Mouse (Mus musculus): ENCODE results near the gene Mrpl48.

Mrpl48 gene

GRCm38 (mm10) chr7:100608130-100608741, at the start of gene Mrpl48:
Gene Mrpl48, minus strand, starts transcription at chr7:100608301.
- POLR2A ChIA-PET: interaction anchor here (0.8 to 5.5 kb wide), 24 partner anchors 10 to 114 kb away, joined by 3 to 23 read pairs (median 4); partner anchors contain the start of genes Coa4 (in 2 of the 4) and Fam168a (in 1 of the 4)
- CTCF ChIA-PET: interaction anchor here in 1 of 4 experiments (0.6 kb wide), 1 partner anchor 316 kb away, joined by 3 read pairs; no protein-coding TSS in a partner anchor

- CTCF ChIA-PET: interaction anchor here in 1 of 4 experiments (2.3 kb wide), 1 partner anchor 28 kb away, joined by 7 read pairs; no protein-coding TSS in a partner anchor
- POLR2A ChIA-PET: interaction anchor here in 1 of 4 experiments (1.0 to 4.2 kb wide), 2 partner anchors 13 to 36 kb away, joined by 3 to 30 read pairs; no protein-coding TSS in a partner anchor
Observed at GRCm38 (mm10) chr7:100656739-100657138, 48.6 kb upstream of the Mrpl48 start.

- ChIA-PET CTCF (interaction anchor here in 2 of 4 experiments (1.1 to 2.3 kb wide), 5 partner anchors 9 to 133 kb away, joined by 3 to 7 read pairs (median 5); no protein-coding TSS in a partner anchor), POLR2A (interaction anchor here in 2 of 4 experiments (0.6 to 5.3 kb wide), 7 partner anchors 8 to 118 kb away, joined by 4 to 34 read pairs (median 6); partner anchors contain the start of gene Plekhb1 (in 2 of the 2))
Observed at GRCm38 (mm10) chr7:100654441-100654840, 46.3 kb upstream of the Mrpl48 start.

GRCm38 (mm10) chr7:100653480-100654266, 45.6 kb upstream of the Mrpl48 start:
- CTCF ChIA-PET: interaction anchor here in 3 of 4 experiments (1.1 to 1.7 kb wide), 5 partner anchors 9 to 32 kb away, joined by 3 to 7 read pairs (median 3); no protein-coding TSS in a partner anchor
- POLR2A ChIA-PET: interaction anchor here in 2 of 4 experiments (0.6 to 5.3 kb wide), 7 partner anchors 9 to 1248 kb away, joined by 4 to 34 read pairs (median 4); partner anchors contain the start of gene Plekhb1 (in 2 of the 2)

GRCm38 (mm10) chr7:100651011-100651410, 42.9 kb upstream of the Mrpl48 start:
- ChIA-PET POLR2A (interaction anchor here in 3 of 4 experiments (0.6 to 5.3 kb wide), 6 partner anchors 11 to 287 kb away, joined by 3 to 34 read pairs (median 4); partner anchors contain the start of gene Plekhb1 (in 2 of the 3)), CTCF (interaction anchor here in 3 of 4 experiments (1.0 to 1.3 kb wide), 5 partner anchors 12 to 130 kb away, joined by 3 to 5 read pairs (median 4); no protein-coding TSS in a partner anchor)

- CTCF ChIA-PET: interaction anchor here (0.6 to 1.3 kb wide), 8 partner anchors 12 to 130 kb away, joined by 3 to 18 read pairs (median 4); partner anchors contain the start of gene Plekhb1 (in 1 of the 4)
Observed at GRCm38 (mm10) chr7:100650421-100650820, 42.3 kb upstream of the Mrpl48 start.

GRCm38 (mm10) chr7:100649826-100650225, 41.7 kb upstream of the Mrpl48 start:
- POLR2A ChIA-PET: interaction anchor here in 2 of 4 experiments (0.8 to 5.3 kb wide), 5 partner anchors 13 to 278 kb away, joined by 3 to 34 read pairs (median 3); partner anchors contain the start of genes Plekhb1 (in 2 of the 2), C2cd3 (in 1 of the 2) and Ppme1 (in 1 of the 2)
- CTCF ChIA-PET: interaction anchor here (0.6 to 1.3 kb wide), 6 partner anchors 12 to 129 kb away, joined by 3 to 11 read pairs (median 3); partner anchors contain the start of gene Plekhb1 (in 1 of the 4)

More at GRCm38 (mm10) chr7:100650421-100650820, 42.3 kb upstream of the Mrpl48 start:
- POLR2A ChIA-PET: interaction anchor here in 3 of 4 experiments (0.6 to 5.3 kb wide), 6 partner anchors 12 to 287 kb away, joined by 3 to 34 read pairs (median 4); partner anchors contain the start of genes Plekhb1 (in 2 of the 3), C2cd3 (in 1 of the 3) and Ppme1 (in 1 of the 3)

- CTCF ChIA-PET: interaction anchor here in 1 of 4 experiments (0.7 kb wide), 1 partner anchor 13 kb away, joined by 4 read pairs; no protein-coding TSS in a partner anchor
- POLR2A ChIA-PET: interaction anchor here in 2 of 4 experiments (2.5 to 5.3 kb wide), 2 partner anchors 13 to 14 kb away, joined by 14 to 34 read pairs; partner anchors contain the start of gene Plekhb1 (in 2 of the 2)
Observed at GRCm38 (mm10) chr7:100649095-100649494, 41.0 kb upstream of the Mrpl48 start.

GRCm38 (mm10) chr7:100645147-100645546, 37.0 kb upstream of the Mrpl48 start:
- CTCF ChIA-PET: interaction anchor here in 3 of 4 experiments (0.6 to 3.1 kb wide), 10 partner anchors 18 to 124 kb away, joined by 3 to 22 read pairs (median 5); no protein-coding TSS in a partner anchor
- POLR2A ChIA-PET: interaction anchor here in 2 of 4 experiments (1.1 to 4.9 kb wide), 8 partner anchors 9 to 218 kb away, joined by 3 to 30 read pairs (median 4); partner anchors contain the start of genes Coa4 (in 1 of the 2), Plekhb1 (in 1 of the 2) and Relt (in 1 of the 2)

- POLR2A ChIA-PET: interaction anchor here in 2 of 4 experiments (0.9 to 4.9 kb wide), 5 partner anchors 8 to 221 kb away, joined by 4 to 30 read pairs (median 5); partner anchors contain the start of genes Plekhb1 (in 1 of the 2) and Relt (in 1 of the 2)
- CTCF ChIA-PET: no interaction called here
Observed at GRCm38 (mm10) chr7:100642413-100642812, 34.3 kb upstream of the Mrpl48 start.

GRCm38 (mm10) chr7:100637657-100638056, 29.6 kb upstream of the Mrpl48 start:
- ChIA-PET POLR2A (interaction anchor here (0.6 to 1.7 kb wide), 21 partner anchors 11 to 408 kb away, joined by 3 to 10 read pairs (median 4); partner anchors contain the start of genes Rab6a (in 2 of the 4), Dnajb13 (in 1 of the 4), Mrpl48 (in 1 of the 4) and Plekhb1 (in 1 of the 4)), CTCF (interaction anchor here (0.6 to 2.7 kb wide), 19 partner anchors 13 to 1076 kb away, joined by 3 to 18 read pairs (median 4); partner anchors contain the start of gene Plekhb1 (in 1 of the 4))

GRCm38 (mm10) chr7:100624538-100624937, 16.4 kb upstream of the Mrpl48 start:
- POLR2A ChIA-PET: interaction anchor here in 3 of 4 experiments (0.5 to 2.5 kb wide), 10 partner anchors 13 to 93 kb away, joined by 3 to 5 read pairs (median 4); partner anchors contain the start of genes Mrpl48 (in 1 of the 3) and Rab6a (in 1 of the 3)
- CTCF ChIA-PET: interaction anchor here in 3 of 4 experiments (0.6 to 1.9 kb wide), 4 partner anchors 60 to 664 kb away, joined by 3 to 5 read pairs (median 4); no protein-coding TSS in a partner anchor

GRCm38 (mm10) chr7:100622277-100622676, 14.2 kb upstream of the Mrpl48 start:
- CTCF ChIA-PET: interaction anchor here (0.7 to 2.3 kb wide), 13 partner anchors 12 to 264 kb away, joined by 3 to 10 read pairs (median 4); partner anchors contain the start of gene Rab6a (in 1 of the 4)
- POLR2A ChIA-PET: interaction anchor here in 2 of 4 experiments (1.0 to 1.7 kb wide), 9 partner anchors 9 to 118 kb away, joined by 3 to 8 read pairs (median 4); partner anchors contain the start of genes Mrpl48 (in 2 of the 2) and Rab6a (in 2 of the 2)

GRCm38 (mm10) chr7:100616121-100616857, 8.2 kb upstream of the Mrpl48 start:
- ChIA-PET POLR2A (interaction anchor here in 1 of 4 experiments (0.6 to 1.0 kb wide), 3 partner anchors 74 to 328 kb away, joined by 3 to 5 read pairs (median 3); no protein-coding TSS in a partner anchor), CTCF (interaction anchor here in 1 of 4 experiments (0.7 to 1.4 kb wide), 2 partner anchors 96 to 121 kb away, joined by 3 read pairs; no protein-coding TSS in a partner anchor)

- CTCF ChIA-PET: interaction anchor here in 1 of 4 experiments (0.6 kb wide), 1 partner anchor 317 kb away, joined by 3 read pairs; no protein-coding TSS in a partner anchor
- POLR2A ChIA-PET: interaction anchor here in 2 of 4 experiments (0.8 to 5.5 kb wide), 15 partner anchors 9 to 95 kb away, joined by 3 to 23 read pairs (median 4); partner anchors contain the start of gene Coa4 (in 1 of the 2)
Observed at GRCm38 (mm10) chr7:100608910-100609309, 809 bp upstream of the Mrpl48 start.

Data from embryonic stem cell, embryonic (primary cell).